In genomic region chr7:68128271-68128674, GRCm38 (mm10) we compare ENCODE assay signal across 7 mouse cellular contexts.
DNase-seq lines count a peak whose midpoint lies in the region; ATAC-seq and TF ChIP-seq lines count a peak whose summit lies in the region.

No protein-coding gene starts in this region.

- peak; percentile 35 to 50 for DNase-seq in spleen, postnatal 10 days (ENCODE audit: low spot score in 2 of 2)
- DNase-seq in spleen, adult 18-20 months, result no peak
- no peak for DNase-seq in embryonic facial prominence, embryonic 10.5 days (ENCODE audit: low spot score)
- peak; percentile 55 for DNase-seq in hindbrain, postnatal 0 days (ENCODE audit: low spot score)
- DNase-seq in adrenal gland, postnatal 25 days, result no peak
- DNase-seq in adrenal gland, postnatal 10 days, result no peak

- peak overlapping the region; percentile 63 for H3K9ac ChIP-seq in hindbrain, postnatal 0 days (replicated peaks; ENCODE audit: low read length)
- peak overlapping the region; percentile 67 for H3K9ac ChIP-seq in midbrain, embryonic 15.5 days

- H3K27ac ChIP-seq in embryonic facial prominence, embryonic 10.5 days (replicated peaks), result peak overlapping the region; percentile 90
- peak overlapping the region; percentile 91 for H3K27ac ChIP-seq in hindbrain, postnatal 0 days
- H3K27ac ChIP-seq in midbrain, embryonic 15.5 days, result peak overlapping the region; percentile 96

- peaks cover 53% of the 10 kb centered on the region for H3K4me1 ChIP-seq in embryonic facial prominence, embryonic 10.5 days
- peaks cover 31% of the 10 kb centered on the region for H3K4me1 ChIP-seq in hindbrain, postnatal 0 days (ENCODE audit: insufficient read depth, low read length)
- H3K4me1 ChIP-seq in midbrain, embryonic 15.5 days, result peaks cover 39% of the 10 kb centered on the region

- H3K4me2 ChIP-seq in hindbrain, postnatal 0 days (ENCODE audit: low read depth, low read length), result peak overlapping the region; percentile 91
- H3K4me2 ChIP-seq in midbrain, embryonic 15.5 days, result peak overlapping the region; percentile 70

- ATAC-seq in hindbrain, postnatal 0 days, result no peak
- 0 out of 2 replicates have a peak, but pooled peaks have one; percentile 18 for ATAC-seq in midbrain, embryonic 15.5 days (replicated peaks)

- 19% methylated on average over 7 of the region's 7 CpGs for WGBS in embryonic facial prominence, embryonic 10.5 days
- 6% methylated on average over 7 of the region's 7 CpGs for WGBS in hindbrain, postnatal 0 days
- 8% methylated on average over 7 of the region's 7 CpGs for WGBS in midbrain, embryonic 15.5 days

- no peaks in the 10 kb centered on the region for H3K9me3 ChIP-seq in embryonic facial prominence, embryonic 10.5 days
- H3K9me3 ChIP-seq in hindbrain, postnatal 0 days (ENCODE audit: low read length), result no peaks in the 10 kb centered on the region
- H3K9me3 ChIP-seq in midbrain, embryonic 15.5 days, result no peaks in the 10 kb centered on the region

- H3K27me3 ChIP-seq in embryonic facial prominence, embryonic 10.5 days (replicated peaks; ENCODE audit: low read depth, poor library complexity, severe bottlenecking), result no peaks in the 10 kb centered on the region
- H3K27me3 ChIP-seq in hindbrain, postnatal 0 days (ENCODE audit: insufficient read depth, low read length), result no peaks in the 10 kb centered on the region
- no peaks in the 10 kb centered on the region for H3K27me3 ChIP-seq in midbrain, embryonic 15.5 days (replicated peaks)

- H3K4me3 ChIP-seq in embryonic facial prominence, embryonic 10.5 days, result peak overlapping the region; percentile 81
- peak overlapping the region; percentile 59 for H3K4me3 ChIP-seq in hindbrain, postnatal 0 days (ENCODE audit: low read length)
- H3K4me3 ChIP-seq in midbrain, embryonic 15.5 days, result peak overlapping the region; percentile 59

- TF ChIP-seq CTCF in hindbrain, postnatal 0 days (IDR thresholded peaks at IDR 0.05; ENCODE audit: low read depth), result no peak

- no peaks in the 10 kb centered on the region for H3K36me3 ChIP-seq in embryonic facial prominence, embryonic 10.5 days (replicated peaks)
- H3K36me3 ChIP-seq in hindbrain, postnatal 0 days (ENCODE audit: insufficient read depth, low read length), result no peaks in the 10 kb centered on the region
- no peaks in the 10 kb centered on the region for H3K36me3 ChIP-seq in midbrain, embryonic 15.5 days (replicated peaks)

Comparison
In these comparisons a context has a peak if more than half of its experiments do, and no peak if none do; other contexts are left out.
1. DNase-seq: peak in spleen, postnatal 10 days (2 of 2) and hindbrain, postnatal 0 days (single experiment); none in spleen, adult 18-20 months (0 of 2), embryonic facial prominence, embryonic 10.5 days (single experiment), adrenal gland, postnatal 25 days (single experiment) and adrenal gland, postnatal 10 days (single experiment).
2. Peak in every context shown above with its lines, with median percentiles within 50 percentile points of each other: H3K27ac ChIP-seq and H3K4me3 ChIP-seq.